In the genomic region with DNA sequence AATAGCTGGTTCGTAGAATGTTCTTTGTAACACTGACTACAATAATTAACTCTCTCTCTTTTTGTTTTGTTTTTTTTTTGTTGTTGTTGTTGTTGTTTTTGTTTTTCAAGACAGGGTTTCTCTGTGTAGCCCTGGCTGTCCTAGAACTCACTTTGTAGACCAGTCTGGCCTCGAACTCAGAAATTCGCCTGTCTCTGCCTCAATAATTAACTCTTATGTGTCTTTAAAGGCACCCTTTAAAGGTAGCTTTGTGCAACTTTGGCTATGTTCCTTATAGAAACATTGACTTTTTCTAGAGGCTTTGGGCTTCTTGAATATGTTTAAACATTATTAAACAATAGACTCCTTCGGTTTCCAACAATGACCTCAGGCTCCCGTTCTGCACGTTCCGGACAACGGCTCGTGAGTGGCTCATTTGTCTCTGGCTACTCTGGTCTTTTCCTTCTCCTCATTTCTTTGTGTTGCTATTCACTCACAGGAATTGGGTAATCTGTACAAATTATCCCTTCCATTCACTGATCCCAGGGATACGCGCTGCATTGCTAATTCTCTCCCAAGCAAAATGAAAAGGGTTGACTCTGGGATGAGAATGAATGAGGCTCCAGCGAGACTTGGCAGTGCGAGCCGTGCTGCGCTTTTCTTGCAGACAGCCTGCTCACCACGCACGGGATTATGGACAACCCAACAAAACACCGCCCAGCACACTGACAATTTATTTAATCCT, we compare ENCODE assay signal across 10 mouse cellular contexts.
DNase-seq lines count a peak whose midpoint lies in the region; ATAC-seq lines count a peak whose summit lies in the region.
"Had no signal": no experiment of that assay in that cellular context is flagged by ENCODE, and none has a peak within 500 bp of the region (broad histone marks: within the 10 kb centered on the region; RNA-seq: fewer than 3 reads in every experiment).

No protein-coding gene starts in this region.

- peak; percentile 46 for DNase-seq in cerebellum, postnatal 14 days
- DNase-seq in forebrain, embryonic 14.5 days (ENCODE audit: low spot score), result peak; percentile 93
- peak; percentile 52 to 73 for DNase-seq in layer of hippocampus, postnatal 14 days (ENCODE audit: low spot score in 2 of 2)
- DNase-seq in MN1 (ENCODE audit: low spot score), result no peak

- no peaks in the 10 kb centered on the region for H3K27me3 ChIP-seq in forebrain, embryonic 14.5 days (replicated peaks; ENCODE audit: control insufficient read depth, insufficient read depth, low read length)
- H3K27me3 ChIP-seq in neural tube, embryonic 14.5 days (ENCODE audit: control insufficient read depth, insufficient read depth, low read length), result no peaks in the 10 kb centered on the region
- no peaks in the 10 kb centered on the region for H3K27me3 ChIP-seq in kidney, embryonic 16.5 days (ENCODE audit: insufficient read depth, low read length)
- H3K27me3 ChIP-seq: liver, embryonic 15.5 days had no signal

- H3K4me3 ChIP-seq in forebrain, embryonic 14.5 days (ENCODE audit: low read depth, low read length), result peak overlapping the region; percentile 5; the same call in 1 of the 2 replicates
- peak overlapping the region; percentile 4; the same call in 1 of the 2 replicates for H3K4me3 ChIP-seq in neural tube, embryonic 14.5 days (ENCODE audit: low read depth, low read length)
- no peak overlapping the region for H3K4me3 ChIP-seq in kidney, embryonic 16.5 days (ENCODE audit: low read length)
- H3K4me3 ChIP-seq: liver, embryonic 15.5 days had no signal

- peak overlapping the region; percentile 42 for H3K4me2 ChIP-seq in forebrain, embryonic 14.5 days (ENCODE audit: low read length)
- peak overlapping the region; percentile 43 for H3K4me2 ChIP-seq in neural tube, embryonic 14.5 days (ENCODE audit: low read depth, low read length)
- H3K4me2 ChIP-seq in kidney, embryonic 16.5 days (replicated peaks; ENCODE audit: low read depth, low read length), result no peak overlapping the region
- H3K4me2 ChIP-seq: liver, embryonic 15.5 days had no signal

- no peaks in the 10 kb centered on the region for H3K9me3 ChIP-seq in forebrain, embryonic 14.5 days (replicated peaks; ENCODE audit: control insufficient read depth, low read length)
- no peaks in the 10 kb centered on the region for H3K9me3 ChIP-seq in neural tube, embryonic 14.5 days (ENCODE audit: control insufficient read depth, low read length)
- no peaks in the 10 kb centered on the region for H3K9me3 ChIP-seq in kidney, embryonic 16.5 days (ENCODE audit: low read length)
- H3K9me3 ChIP-seq: liver, embryonic 15.5 days had no signal

- WGBS in forebrain, embryonic 14.5 days, result 7% methylated on average over 18 of the region's 18 CpGs
- WGBS in neural tube, embryonic 14.5 days, result 26% methylated on average over 18 of the region's 18 CpGs
- 86% methylated on average over 18 of the region's 18 CpGs for WGBS in kidney, embryonic 16.5 days

- ATAC-seq in forebrain, embryonic 14.5 days, result peak; percentile 94
- ATAC-seq in neural tube, embryonic 14.5 days (ENCODE audit: low read depth), result peak; percentile 92
- ATAC-seq in kidney, embryonic 16.5 days (ENCODE audit: low FRiP score, low TSS enrichment), result no peak
- no peak for ATAC-seq in inflammation-experienced regulatory T-cells, adult 6 months
- no peak for ATAC-seq in megakaryocyte, adult 5-6 weeks (ENCODE audit: poor library complexity, severe bottlenecking)

- no peaks in the 10 kb centered on the region for H3K36me3 ChIP-seq in forebrain, embryonic 14.5 days (ENCODE audit: control insufficient read depth, insufficient read depth, low read length)
- H3K36me3 ChIP-seq in neural tube, embryonic 14.5 days (ENCODE audit: control insufficient read depth, insufficient read depth, low read length), result no peaks in the 10 kb centered on the region
- H3K36me3 ChIP-seq in kidney, embryonic 16.5 days (ENCODE audit: insufficient read depth, low read length), result no peaks in the 10 kb centered on the region
- H3K36me3 ChIP-seq: G1E; liver, embryonic 15.5 days had no signal

- H3K9ac ChIP-seq in forebrain, embryonic 14.5 days (ENCODE audit: low read length), result no peak overlapping the region
- H3K9ac ChIP-seq in neural tube, embryonic 14.5 days (replicated peaks; ENCODE audit: low read depth, low read length), result peak overlapping the region; percentile 7; the same call in 1 of the 2 replicates
- H3K9ac ChIP-seq in kidney, embryonic 16.5 days (replicated peaks; ENCODE audit: low read length), result no peak overlapping the region
- H3K9ac ChIP-seq: liver, embryonic 15.5 days had no signal

- no peaks in the 10 kb centered on the region for H3K4me1 ChIP-seq in forebrain, embryonic 14.5 days (ENCODE audit: control insufficient read depth, insufficient read depth, low read length)
- no peaks in the 10 kb centered on the region for H3K4me1 ChIP-seq in neural tube, embryonic 14.5 days (ENCODE audit: control insufficient read depth, insufficient read depth, low read length)
- H3K4me1 ChIP-seq in kidney, embryonic 16.5 days (ENCODE audit: insufficient read depth, low read length), result no peaks in the 10 kb centered on the region
- H3K4me1 ChIP-seq: liver, embryonic 15.5 days had no signal

- peak overlapping the region; percentile 61; the same call in 1 of the 2 replicates for H3K27ac ChIP-seq in forebrain, embryonic 14.5 days (ENCODE audit: low read depth, low read length)
- H3K27ac ChIP-seq in neural tube, embryonic 14.5 days (ENCODE audit: low read depth, low read length), result no peak overlapping the region
- H3K27ac ChIP-seq in kidney, embryonic 16.5 days (ENCODE audit: low read length), result no peak overlapping the region
- H3K27ac ChIP-seq: liver, embryonic 15.5 days had no signal

Comparison
In these comparisons a context has a peak if more than half of its experiments do, and no peak if none do; other contexts are left out.
1. ATAC-seq: peak in forebrain, embryonic 14.5 days (single experiment) and neural tube, embryonic 14.5 days (single experiment); none in kidney, embryonic 16.5 days (single experiment), inflammation-experienced regulatory T-cells, adult 6 months (single experiment) and megakaryocyte, adult 5-6 weeks (single experiment).